Mouse (Mus musculus) cerebellum, adult 9-10 months (tissue): ENCODE measurements at regions not wholly inside any gene's neighbourhood (a gene's known extent, or its start where the extent isn't known, plus 50 kb on each side); places are given as distances from the start of the nearest gene placed in this dataset.

ENCODE experiments used
- DNase-seq: peaks from one replicate; pipeline ENCODE4 v3.0.0; 2022

- no peak for DNase-seq
Observed at GRCm38 (mm10) chr3:147283724-147284123, 431.6 kb downstream of the Ttll7 start.

DNA sequence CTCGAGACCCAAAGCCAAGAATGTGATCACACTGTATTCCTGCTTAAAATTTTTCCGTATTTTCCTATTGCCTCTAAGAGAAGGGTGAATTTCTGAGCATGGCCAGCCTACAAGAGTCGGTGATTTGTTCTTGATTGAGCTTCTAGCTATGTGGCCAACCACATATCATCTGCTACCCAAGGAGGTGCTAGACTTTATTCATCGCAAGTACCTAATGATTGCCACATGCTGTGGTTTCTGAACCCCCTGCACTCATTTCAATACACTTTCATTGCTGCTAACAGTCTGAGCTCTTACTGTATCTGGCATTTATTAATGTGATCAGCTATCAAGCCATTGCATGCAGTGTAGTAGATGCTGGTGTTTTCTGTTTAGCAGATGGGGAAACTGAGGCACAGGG lies 432.2 kb downstream of the Ttll7 start:
- DNase-seq, result no peak

DNA sequence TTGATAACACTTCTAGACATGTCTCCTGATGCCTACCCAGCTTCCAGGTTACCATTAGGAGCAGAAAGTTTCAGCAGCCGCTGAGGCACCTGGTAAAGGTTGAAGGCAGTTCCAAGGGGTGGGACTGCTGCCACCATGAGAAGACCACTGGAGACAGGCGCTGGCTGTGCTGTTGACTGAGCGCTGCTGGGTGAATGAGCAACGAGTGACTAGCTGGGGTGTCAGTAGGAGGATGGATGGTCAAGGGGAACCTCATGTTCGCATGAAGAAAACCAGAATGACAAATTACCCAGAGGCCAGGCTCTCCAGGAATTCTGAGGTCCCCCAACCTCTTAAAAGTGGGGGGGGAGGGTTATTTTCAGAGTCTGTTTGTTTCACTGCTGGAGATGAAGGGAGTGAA lies 433.3 kb downstream of the Ttll7 start:
- no peak for DNase-seq

DNA sequence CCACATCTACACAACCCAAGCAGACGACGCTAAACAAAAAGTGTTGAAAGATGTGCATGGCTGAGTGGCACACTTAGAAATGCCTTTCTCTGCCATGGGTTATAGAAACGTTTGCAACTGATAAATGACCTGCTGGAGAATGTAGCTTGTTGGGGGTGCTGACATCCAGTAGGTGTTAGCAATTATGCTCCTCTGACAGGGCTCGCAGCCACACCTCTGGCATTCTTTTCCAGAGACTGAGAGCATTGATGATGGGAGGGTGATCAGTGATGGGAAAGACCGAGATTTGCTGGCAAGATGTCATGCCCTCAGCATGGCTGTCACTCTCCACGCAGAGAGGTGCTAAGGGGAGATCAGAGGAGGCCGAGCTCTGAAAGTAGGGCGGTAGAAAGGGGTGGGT lies 435.3 kb downstream of the Ttll7 start:
- DNase-seq, result no peak

GRCm38 (mm10) chr3:147291696-147292327 lies 439.6 kb downstream of the Ttll7 start:
- no peak for DNase-seq

DNA sequence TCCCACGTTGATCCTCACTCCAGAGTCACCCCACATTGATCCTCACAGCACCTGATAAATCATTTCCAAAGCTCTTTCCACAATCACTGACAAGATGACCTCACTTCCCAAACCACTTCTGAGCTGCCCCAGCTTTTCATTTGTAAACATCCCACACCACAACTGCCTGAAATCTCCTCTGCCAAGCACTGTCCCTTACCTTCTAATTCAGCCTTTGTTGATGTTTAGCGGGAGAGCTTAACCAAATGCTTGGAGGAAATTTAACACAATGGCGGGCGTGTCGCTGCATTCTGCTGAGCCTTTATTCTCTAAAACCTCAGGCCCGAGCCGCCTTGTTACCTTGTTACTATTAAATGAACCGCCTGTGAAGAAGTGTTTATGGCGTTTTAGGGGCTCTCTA lies 445.9 kb downstream of the Ttll7 start:
- no peak for DNase-seq

- DNase-seq, result no peak
Observed at GRCm38 (mm10) chr3:147325522-147325921, 473.4 kb downstream of the Ttll7 start.

GRCm38 (mm10) chr3:147334301-147334700 lies 482.1 kb downstream of the Ttll7 start:
- DNase-seq, result no peak

GRCm38 (mm10) chr3:147335286-147335685 lies 483.1 kb downstream of the Ttll7 start:
- no peak for DNase-seq

GRCm38 (mm10) chr3:147339427-147339826 lies 487.3 kb downstream of the Ttll7 start:
- DNase-seq, result no peak

- no peak for DNase-seq
Observed at GRCm38 (mm10) chr3:147347278-147348039, 495.3 kb downstream of the Ttll7 start.

GRCm38 (mm10) chr3:147387077-147387476 lies 534.9 kb downstream of the Ttll7 start:
- DNase-seq, result no peak

DNA sequence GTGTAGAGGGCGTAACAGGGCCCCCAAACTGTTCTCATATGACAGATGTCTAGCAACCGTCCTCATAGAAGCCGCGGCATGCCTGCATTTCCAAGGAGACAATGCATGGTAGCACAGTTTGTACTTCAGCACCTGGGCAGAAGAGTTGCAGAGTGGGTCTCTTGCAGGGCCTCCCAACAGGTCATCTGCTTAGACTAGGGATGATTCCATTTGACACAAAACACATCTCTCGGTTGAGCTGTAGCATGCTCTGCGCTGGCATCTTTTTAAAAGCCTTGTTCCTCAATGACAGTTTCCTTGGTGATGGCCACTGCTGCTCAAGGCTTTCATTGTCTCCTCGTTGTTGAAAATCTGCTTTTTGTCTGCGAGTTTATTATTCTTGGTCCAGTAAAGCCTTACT lies 546.1 kb downstream of the Ttll7 start:
- DNase-seq, result no peak

DNA sequence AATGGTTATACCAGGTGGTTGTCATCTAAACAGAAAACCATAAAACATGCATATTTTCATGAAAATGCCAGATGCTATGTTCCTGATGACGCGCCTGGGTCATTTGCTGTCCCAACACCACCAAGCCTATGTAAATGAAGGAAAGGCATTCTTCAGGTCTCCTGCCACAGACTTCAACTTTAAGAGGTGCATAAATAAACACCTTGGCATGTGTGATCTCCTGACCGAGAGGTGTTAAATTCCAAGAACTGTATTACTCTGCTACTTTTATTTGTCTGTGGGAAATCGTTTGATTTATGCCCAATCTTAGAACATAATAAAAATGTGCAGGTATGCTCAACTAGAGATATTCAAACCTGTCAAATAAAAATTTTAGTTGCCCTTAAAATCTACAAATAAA lies 560.1 kb downstream of the Ttll7 start:
- DNase-seq, result no peak

GRCm38 (mm10) chr3:147416926-147417325 lies 564.8 kb downstream of the Ttll7 start:
- no peak for DNase-seq

- no peak for DNase-seq
Observed at GRCm38 (mm10) chr3:147419129-147419528, 567.0 kb downstream of the Ttll7 start.

- DNase-seq, result no peak
Observed at GRCm38 (mm10) chr3:147422196-147422595, 570.0 kb downstream of the Ttll7 start.

GRCm38 (mm10) chr3:147423895-147424575 lies 571.9 kb downstream of the Ttll7 start:
- DNase-seq, result no peak

GRCm38 (mm10) chr3:147428837-147429236 lies 576.7 kb downstream of the Ttll7 start:
- no peak for DNase-seq

GRCm38 (mm10) chr3:147442925-147443690 lies 590.9 kb downstream of the Ttll7 start:
- DNase-seq, result no peak

GRCm38 (mm10) chr3:147443691-147443960 lies 591.5 kb downstream of the Ttll7 start:
- no peak for DNase-seq

- DNase-seq, result no peak
Observed at GRCm38 (mm10) chr3:147444005-147444763, 592.0 kb downstream of the Ttll7 start.
